Mouse (Mus musculus) adrenal gland (tissue): Measurements from ENCODE around the gene Efs.

Experiments used
- intact Hi-C: fragments of 180-260 bp; cut with DNase I; formaldehyde crosslinking; loops from one replicate; pipeline ENCODE4 v1.15.1; 2025

Efs gene

DNA sequence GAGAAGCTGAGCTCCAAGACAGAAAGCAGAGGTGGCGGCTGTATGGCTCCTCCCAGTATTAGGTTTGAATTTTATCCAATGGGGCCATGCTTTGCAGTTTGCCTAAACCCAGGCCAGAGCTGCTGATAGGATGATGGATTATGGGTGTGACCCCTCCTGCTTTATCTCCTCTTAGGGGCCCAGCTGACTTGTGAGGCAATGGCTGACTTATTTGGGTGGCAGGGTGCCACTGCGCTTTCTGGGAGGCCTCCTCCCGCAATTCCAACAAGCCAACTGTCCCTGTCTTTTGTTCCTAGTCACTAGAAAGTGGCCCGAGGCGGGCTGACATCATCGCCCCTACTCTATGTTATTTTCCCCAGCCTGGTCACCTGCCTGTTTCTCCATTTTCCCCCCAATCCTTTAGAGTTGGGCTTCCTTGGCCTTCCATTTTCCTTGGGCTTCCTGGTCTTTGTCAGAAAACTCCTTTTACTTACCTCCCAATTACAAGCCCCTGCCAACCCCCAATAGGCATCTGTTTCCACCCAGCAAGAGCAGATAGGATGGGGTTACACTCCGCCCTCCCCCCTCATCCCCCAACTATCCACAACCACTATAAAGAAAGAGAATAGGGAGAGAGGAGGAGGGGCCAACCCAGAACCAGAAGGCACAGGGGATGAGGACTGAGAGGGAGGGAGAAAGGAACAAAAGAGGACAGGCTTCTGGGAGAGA, 1.1 kb downstream of the Efs start:
- intact Hi-C loops: no loop called here

DNA sequence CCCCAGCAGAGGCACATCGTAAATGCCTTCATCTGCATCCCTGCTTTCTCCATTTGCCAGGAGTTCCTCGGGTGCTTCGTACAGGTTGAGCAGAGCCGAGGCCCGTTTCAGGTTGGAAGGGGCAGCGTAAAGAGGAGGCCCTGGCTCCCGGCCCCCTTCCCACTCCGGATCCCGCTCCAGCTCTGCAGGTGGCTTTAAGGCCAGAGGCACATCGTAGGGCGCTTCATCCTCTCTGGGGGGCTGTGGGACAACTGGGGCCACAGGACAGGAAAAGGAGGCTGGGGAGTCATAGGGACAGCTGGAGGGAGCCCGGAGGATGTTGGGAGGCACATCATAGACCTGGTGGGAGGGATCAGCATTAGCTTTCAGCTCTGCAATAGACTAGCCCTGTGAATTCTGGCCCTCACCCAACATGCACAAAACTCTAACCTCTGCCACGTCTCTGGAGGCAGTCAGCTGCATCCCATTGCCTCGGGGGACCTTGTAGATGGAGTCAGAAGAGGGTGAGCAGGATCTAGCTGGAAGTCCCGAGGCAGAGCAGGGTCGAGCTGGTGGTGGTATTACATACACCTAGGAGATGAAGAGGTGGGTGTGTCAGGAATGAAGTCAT, 5.7 kb downstream of the Efs start:
- intact Hi-C loops: no loop called here

DNA sequence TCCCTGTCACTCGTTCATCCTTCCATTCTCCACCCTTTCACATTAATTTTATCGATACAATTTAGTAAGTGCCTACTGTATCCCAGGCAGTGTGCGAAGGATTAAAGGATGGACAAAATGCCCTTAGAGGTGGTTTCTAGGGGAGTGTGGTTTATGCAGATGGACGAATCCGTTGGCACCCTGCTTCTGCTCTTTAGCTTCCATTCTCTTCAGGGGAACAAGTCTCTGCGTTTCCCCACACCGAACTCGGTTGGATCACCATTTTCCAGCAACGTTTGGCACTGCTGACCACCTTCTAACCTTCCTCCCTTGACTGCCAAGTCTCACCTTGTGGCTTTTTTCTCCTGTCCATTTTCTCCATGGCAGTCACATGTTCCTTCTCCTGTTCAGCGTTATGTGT, 12.6 kb downstream of the Efs start:
- intact Hi-C loops: no loop called here

DNA sequence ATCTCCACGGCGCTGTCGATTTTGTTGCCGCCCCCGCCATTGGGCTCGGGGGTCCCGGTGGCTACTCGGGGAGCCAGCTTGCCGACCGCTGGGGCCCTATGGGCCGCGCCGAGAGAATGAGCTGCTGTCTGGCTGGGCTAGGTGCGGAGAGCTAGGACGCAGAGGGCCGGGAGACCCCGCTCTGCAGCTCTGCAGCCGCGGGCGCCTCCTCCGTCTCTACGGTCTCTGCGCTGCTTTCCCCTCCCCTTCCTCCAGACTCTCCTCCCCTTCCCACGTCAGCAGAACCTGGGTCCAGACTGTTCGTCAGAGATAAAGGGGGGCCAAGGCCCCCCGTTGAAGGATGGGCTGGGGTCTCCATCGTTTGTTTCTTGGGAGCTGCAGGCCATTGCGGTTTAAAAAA, 13.0 kb downstream of the Efs start, which contains the start of gene Slc22a17:
TSS of gene Slc22a17 (minus strand) at position 247 of the 400 bp plus-strand sequence.
- intact Hi-C loops: no loop called here

DNA sequence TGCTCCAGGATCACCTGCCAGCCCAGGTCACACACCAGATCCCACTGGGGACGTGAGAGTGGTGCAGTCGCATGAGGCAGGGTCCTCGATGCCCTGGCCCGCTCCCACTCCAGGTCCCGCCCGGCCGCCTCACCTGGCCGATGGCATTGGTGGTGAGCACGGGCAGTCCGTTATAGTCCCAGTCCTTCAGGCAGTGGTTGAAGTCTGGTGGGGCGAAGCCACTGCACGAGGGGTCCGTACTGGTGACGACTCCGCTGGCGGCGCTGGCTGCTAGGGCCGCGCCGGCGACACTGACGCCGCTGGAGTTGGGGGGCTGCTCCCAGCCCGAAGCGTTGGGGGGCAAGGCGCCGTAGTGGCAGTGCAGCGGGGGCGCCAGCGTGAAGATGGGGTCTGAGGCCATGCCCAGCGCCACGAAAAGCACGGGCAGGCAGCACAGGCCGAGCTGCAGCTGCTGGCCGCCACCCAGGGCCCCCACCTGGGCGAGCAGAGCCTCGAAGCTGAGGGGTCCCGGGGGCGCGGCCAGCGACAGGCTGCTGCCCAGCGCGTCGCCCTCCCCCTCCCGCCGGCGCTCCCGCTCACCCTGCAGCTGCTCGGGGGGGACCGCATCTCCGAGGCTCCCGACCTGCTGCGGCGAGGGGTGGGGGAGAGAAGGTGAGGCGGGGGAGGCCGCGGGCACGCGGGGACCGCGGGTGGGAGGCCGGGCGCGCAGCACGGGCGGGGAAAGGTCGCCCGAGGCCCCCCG, 13.6 kb downstream of the Efs start:
- intact Hi-C loops: no loop called here

DNA sequence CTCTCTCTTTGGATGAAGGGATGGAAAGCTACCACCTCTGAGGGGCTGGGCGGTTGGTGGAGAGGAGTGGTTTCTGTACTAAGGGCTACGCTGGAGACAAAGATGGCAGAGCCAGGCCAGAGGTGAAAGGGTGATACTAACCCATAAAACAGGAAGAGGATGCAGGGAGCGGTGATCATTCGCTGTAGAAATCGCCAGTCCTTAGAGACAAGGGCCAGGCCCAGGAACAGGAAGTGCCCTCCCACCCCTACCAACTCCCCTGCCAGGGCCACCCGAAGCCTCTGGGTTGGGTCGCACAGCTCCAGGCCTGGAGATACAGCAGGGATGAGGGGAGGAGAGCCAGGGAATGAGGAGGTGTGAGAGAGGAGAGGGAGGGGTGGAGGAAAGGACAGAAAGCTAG, 17.2 kb downstream of the Efs start:
- intact Hi-C loops: no loop called here

DNA sequence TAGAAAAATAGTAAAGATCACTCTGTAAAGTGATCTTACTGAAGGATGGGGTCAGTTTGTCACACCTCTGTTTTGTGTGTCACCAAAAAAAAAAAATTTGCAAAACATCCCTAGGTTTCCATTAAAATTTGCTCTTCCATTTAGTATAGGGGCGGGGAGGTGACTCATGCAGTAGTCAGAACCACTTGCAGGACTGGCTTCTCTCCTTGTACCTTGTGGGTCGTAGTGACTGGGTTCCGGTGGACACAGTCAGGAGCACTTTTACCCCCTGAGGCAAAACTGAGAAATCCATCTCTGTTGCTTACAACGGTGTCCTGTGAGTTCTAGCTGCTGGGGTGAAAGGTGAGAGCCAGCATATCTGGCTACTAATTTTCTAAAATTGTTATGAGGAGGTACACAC, 22.3 kb downstream of the Efs start:
- intact Hi-C loops: no loop called here

DNA sequence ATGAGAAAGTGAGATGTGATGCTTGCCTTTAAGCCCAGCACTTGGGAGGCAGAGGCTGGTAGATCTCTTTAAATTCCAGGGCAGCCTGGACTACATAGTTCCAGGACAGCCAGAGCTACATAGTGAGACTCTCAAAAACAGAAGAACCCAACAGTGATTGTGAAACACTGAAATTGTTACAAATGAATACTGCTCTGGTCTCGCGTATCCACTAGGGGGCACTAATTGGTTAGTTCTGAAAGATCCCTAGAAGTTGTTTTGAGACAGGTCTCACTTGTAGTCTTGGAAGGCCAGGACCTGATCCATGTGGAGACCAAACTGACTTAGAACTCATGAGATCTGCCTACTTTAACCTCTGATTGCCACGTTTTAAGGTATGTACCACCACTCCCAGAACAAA, 25.5 kb downstream of the Efs start:
- intact Hi-C loops: loop anchor here (2.0 kb wide), 1 partner anchor 40 kb away; no protein-coding TSS in a partner anchor

DNA sequence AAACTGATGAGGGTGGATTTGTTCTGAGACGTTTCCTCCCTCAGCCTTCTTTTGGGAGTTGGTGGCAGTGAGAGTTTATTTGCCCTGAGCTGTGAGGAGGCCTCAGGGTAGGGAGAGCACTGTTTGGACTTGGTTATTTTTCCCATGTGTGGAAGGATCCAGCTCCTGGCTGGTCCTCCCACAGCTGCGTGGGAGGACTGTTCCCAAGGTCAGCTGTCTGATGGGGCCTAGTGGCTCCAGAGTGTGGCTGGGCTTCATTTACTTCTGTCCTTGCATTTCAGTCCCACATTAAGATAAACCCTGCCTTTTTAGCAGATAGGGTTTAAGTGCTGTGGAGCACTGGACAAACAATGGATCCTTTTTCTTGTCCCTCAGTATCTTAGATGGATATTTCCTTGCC, 28.5 kb downstream of the Efs start:
- intact Hi-C loops: loop anchor here (10.0 kb wide), 1 partner anchor 197 kb away; the partner anchor contains the start of genes Thtpa and Zfhx2

DNA sequence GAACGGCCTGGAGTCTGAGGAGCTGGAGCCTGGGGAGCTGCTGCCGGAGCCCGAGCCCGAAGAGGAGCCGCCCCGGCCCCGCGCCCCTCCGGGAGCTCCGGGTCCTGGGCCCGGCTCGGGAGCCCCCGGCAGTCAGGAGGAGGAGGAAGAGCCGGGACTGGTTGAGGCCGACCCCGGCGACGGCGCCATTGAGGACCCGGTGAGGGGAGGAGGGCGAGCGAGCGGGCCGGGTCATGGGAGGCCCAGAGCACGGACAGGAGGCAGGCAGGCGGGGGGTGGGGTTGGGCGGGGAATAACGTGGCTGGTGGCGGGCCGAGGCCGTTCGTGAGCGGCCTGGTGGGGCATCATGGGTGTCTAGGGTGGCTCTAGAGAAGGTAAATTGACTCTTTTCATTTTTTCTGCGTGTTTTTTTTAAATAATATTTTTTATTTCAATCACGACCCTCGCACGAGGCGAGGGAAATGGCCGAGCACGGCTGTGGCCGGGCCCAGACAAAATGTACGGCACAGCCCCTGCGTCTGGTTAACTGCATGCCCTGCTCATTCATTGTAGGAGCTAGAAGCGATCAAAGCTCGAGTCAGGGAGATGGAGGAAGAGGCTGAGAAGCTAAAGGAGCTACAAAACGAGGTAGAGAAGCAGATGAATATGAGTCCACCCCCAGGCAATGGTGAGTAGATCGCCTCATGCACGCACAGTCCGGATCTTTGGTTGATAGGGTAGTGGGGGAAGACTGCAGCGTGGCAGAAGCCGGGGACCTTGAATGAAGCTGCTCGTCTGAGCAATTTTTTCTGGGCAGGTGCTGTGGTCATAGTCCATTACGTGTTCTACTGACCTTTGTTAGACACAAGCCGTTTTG, 31.4 kb downstream of the Efs start:
- intact Hi-C loops: loop anchor here (2.0 to 10.0 kb wide), 2 partner anchors 120 to 200 kb away; partner anchors contain the start of genes Ngdn, Thtpa and Zfhx2

DNA sequence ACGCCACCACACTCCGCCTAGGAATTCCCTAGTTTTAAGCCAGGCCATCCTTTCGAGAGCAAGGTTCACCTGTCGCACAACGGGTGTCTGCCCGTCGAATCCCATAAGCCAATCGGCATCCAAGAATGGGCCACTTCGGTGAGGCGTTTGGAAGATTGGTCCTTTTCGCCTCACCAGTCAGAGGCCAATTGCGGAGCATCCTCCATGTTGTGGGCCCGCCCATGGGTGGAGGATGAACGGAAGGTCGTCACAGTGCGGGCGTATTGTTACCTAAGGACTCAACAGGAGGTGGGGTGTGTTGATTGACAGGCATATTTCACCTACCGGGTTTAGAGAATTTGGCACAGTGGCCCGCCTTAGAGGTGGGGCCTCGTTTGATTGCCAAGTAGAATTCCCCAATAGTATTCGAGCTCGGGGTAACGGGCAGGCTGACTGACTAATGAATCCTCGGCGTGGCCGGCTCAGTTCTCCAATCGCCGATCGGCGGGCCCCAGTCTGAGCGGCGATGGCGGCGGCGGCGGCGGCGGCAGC, 32.2 kb downstream of the Efs start:
- intact Hi-C loops: loop anchor here (2.0 to 10.0 kb wide), 2 partner anchors 121 to 201 kb away; partner anchors contain the start of genes Ngdn, Thtpa and Zfhx2

DNA sequence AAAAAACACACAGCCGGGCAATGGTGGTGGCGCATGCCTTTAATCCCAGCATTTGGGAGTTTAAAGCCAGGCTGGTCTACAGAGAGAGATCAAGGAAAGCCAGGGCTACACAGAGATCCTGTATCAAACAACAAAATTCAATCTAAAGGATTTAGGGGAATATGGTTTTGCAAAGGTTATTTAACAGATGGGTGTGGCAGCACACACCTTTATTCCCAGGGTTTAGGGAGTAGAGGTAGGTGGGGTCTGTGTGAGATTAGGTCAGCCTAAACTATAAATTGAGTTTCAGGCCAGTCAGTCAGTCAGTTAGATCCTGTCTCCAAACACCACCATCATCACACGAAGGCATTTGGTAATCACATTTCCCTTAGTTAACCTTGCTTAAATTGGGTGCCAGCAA, 33.7 kb downstream of the Efs start, which contains the start of gene Pabpn1:
TSS of gene Pabpn1 (plus strand) at position 301 of the 400 bp plus-strand sequence.
- intact Hi-C loops: loop anchor here (10.0 kb wide), 1 partner anchor 203 kb away; the partner anchor contains the start of genes Thtpa and Zfhx2

DNA sequence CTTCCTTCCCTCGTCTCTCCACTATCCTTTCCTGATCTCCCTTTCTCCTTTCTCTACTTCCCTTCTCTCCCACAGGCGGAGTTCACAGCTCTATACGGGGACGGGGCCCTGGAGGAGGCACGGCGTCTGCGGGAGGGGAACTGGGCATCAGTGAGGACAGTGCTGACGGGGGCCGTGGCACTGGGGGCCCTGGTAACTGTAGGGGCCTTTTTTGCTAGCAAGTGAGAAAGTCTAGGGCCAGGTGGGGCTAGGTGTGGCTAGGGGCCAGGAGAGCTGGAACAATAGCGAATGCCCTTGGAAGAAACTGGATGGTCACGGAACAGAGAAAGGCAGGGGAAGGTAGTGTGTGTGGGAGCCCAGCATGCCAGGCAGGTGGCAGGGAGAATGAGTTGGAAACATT, 40.6 kb downstream of the Efs start:
- intact Hi-C loops: no loop called here

DNA sequence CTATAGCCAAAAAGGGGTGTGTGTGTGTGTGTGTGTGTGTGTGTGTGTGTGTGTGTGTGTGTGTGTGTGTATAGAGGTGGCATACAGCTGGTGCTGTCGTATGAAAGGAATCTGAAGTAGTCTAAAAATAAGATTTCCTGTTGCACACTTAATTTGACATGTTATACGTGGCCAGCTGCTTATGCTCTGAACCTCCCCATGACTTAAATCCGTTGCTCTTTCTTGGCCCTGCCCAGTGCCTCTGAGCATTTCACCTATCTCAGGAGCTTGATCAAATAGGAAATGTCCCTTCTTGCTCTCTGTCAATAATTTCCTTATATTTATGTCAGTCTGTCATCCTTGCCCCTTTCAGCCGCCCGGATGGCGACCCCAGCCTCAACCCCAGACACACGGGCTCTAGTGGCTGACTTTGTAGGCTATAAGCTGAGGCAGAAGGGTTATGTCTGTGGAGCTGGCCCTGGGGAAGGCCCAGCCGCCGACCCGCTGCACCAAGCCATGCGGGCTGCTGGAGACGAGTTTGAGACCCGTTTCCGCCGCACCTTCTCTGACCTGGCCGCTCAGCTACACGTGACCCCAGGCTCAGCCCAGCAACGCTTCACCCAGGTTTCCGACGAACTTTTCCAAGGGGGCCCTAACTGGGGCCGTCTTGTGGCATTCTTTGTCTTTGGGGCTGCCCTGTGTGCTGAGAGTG, 41.8 kb downstream of the Efs start:
- intact Hi-C loops: no loop called here

DNA sequence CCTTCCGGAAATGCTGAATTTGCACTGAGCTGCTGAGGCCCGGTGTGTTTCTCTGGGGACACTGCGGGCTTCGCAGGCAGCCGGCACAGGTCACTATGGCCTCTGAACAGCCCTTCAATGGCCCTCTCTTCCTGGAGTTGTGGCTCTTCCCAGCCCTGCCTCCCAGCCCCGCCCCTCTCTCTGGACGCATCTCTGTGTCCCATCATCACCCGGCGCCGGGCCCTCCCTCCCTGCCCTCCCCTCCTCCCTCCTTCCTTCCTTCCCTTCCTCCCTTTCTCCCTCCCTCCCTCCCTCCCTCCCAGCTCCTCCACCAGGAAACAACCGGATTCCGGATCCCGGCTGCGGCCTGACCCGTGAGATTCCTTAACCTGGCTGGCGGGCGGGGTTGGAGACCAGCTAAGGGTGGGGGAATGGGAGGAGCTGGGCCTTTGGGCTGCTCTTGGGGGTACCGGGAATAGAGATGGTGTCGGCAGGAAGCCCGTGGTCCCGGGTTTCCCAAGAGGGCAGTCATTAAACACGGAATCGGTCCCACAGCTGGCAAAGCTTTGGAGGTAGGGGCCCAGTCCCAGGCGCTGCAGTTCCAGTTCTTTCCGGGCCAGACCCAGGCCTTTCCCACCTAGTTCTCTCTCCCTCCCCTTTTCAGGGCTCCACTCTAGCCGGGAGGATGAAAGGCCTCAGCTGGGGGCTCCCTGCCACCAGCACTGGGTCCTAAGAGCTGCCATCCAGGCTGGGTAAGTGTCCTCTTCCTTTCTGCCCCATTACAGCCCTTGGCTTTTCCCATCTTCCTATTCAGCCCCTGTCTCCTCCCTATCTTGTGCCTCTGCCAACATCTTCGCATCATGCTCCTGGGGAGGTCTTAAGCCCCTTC, 42.5 kb downstream of the Efs start, which contains the start of the genes Bcl2l2 and Gm20521:
TSS of gene Bcl2l2 (plus strand) at position 224 of the 868 bp plus-strand sequence.
TSS of gene Gm20521 (plus strand) at position 288 of the 868 bp plus-strand sequence.
- intact Hi-C loops: no loop called here

DNA sequence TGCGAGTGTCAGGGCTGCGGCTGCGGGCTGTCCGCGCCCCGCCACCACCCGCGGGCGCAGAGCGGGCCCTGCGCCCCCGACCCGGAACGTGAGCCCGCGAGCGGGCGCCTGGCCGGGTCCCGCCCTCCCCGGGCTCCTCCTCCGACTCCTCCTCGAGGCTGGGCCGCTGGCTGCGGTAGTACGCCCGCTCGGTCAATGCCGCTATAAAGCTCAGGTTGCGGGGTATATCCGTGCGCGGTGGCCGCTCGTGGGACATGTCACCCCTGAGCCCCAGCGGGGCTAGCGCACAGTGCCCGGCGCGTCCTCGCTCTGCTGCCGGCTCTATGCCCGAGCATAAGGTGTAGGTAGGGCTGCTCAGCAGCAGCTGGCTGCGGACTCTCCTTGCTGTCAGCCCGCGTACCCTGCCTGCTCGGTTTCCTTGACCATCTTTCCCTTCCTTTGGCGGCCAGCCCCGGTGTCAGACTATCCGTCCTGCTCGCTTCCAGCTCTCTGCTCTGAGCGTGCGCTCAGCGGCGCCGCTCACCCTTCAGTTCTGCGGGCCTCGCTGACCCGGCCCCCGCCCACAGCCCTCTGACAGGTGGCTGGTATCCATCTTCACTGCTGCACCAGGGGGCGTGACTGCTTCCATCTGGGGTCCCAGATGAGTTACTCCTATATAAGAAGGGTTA, 48.7 kb downstream of the Efs start, which contains the start of gene Ppp1r3e:
TSS of gene Ppp1r3e (minus strand) at position 503 of the 668 bp plus-strand sequence.
- intact Hi-C loops: no loop called here

DNA sequence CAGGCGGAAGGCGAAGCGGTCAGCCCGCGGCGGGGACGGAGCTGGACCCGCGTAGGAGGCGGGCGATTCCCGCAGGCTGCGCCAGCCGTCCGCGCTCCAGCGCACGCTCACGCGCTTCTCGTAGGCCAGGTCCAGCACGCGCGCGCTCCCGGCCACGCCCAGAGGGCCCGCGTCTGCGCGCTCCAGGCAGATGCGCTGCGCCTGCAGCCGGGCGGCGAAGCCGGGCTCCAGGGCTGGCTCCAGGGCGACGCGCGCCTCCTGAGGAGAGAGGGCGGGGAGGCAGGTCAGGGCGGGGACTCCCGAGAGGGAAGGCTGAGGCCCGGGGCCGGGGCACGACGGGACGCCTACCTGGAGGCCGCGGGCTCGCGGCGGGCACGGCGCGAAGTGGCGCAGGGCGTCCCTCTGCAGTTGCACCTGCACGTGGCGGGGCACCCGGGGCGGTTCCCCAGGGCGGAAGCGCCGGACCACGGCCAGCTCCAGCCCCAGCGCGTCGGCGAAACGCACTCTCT, 49.3 kb downstream of the Efs start:
- intact Hi-C loops: no loop called here
